20 mouse cellular contexts compared by ENCODE assay signal in the genomic region with DNA sequence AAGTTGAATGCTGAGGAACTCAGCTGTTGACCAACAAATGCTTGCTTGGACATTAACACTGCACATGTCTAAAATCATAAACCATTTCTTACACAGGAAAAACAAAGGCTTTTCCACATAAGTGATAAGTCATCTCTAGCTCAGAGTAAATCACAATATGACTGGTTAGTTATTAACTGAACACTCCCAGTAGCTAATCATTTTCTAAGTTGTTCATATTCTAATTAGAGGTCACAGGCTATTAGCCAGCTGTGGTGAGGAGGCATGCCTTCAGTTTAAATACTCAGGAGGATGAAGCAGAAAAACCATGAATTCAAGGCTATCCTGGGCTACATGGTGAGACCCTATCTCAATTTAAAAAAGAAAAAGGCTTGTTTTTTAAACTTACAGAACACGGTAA.
"Had no signal": no experiment of that assay in that cellular context is flagged by ENCODE, and none has a peak within 500 bp of the region (broad histone marks: within the 10 kb centered on the region; RNA-seq: fewer than 3 reads in every experiment).

No protein-coding gene starts in this region.

- H3K9me3 ChIP-seq: limb, embryonic 15.5 days; liver, embryonic 12.5 days; liver, embryonic 15.5 days; neural tube, embryonic 13.5 days had no signal

- H3K27me3 ChIP-seq: limb, embryonic 12.5 days; limb, embryonic 15.5 days; liver, embryonic 12.5 days; liver, embryonic 15.5 days; neural tube, embryonic 13.5 days had no signal

- ATAC-seq: inflammation-experienced regulatory T-cells, adult 6 months; liver, embryonic 12.5 days had no signal

- H3K4me2 ChIP-seq: limb, embryonic 12.5 days; limb, embryonic 15.5 days; liver, embryonic 12.5 days; liver, embryonic 15.5 days; midbrain, embryonic 11.5 days; neural tube, embryonic 13.5 days had no signal

- H3K27ac ChIP-seq: limb, embryonic 12.5 days; limb, embryonic 15.5 days; liver, embryonic 12.5 days; liver, embryonic 15.5 days; neural tube, embryonic 13.5 days had no signal

- H3K4me3 ChIP-seq: layer of hippocampus, adult 2 months; limb, embryonic 12.5 days; limb, embryonic 15.5 days; liver, embryonic 12.5 days; liver, embryonic 15.5 days; neural tube, embryonic 13.5 days had no signal

- H3K36me3 ChIP-seq: liver, embryonic 12.5 days; liver, embryonic 15.5 days; neural tube, embryonic 13.5 days had no signal

- DNase-seq: kidney, adult 18-20 months; kidney, postnatal 14 days; layer of hippocampus, adult 9-11 months; left cerebral cortex, postnatal 4 days; lung, adult 2 months; lung, postnatal 14 days; lung, postnatal 4 days; midbrain, embryonic 14.5 days; retina, postnatal 1 day; thymus, adult 2 months; thymus, postnatal 14 days; thymus, postnatal 4 days had no signal

- H3K4me1 ChIP-seq: limb, embryonic 12.5 days; limb, embryonic 15.5 days; liver, embryonic 12.5 days; liver, embryonic 15.5 days; neural tube, embryonic 13.5 days had no signal

- H3K9ac ChIP-seq: limb, embryonic 12.5 days; limb, embryonic 15.5 days; liver, embryonic 12.5 days; liver, embryonic 15.5 days; neural tube, embryonic 13.5 days had no signal
